Mouse (Mus musculus) frontal cortex, postnatal 10 days (tissue): Measurements from ENCODE around the gene Rcan2.

Source experiments
- DNase-seq, 2 experiments: peaks; one replicate each; pipeline ENCODE4 v3.0.0; 2022; ENCODE audit warnings: low spot score in 2 of 2, mixed read lengths in 1 of 2

Rcan2 gene

DNA sequence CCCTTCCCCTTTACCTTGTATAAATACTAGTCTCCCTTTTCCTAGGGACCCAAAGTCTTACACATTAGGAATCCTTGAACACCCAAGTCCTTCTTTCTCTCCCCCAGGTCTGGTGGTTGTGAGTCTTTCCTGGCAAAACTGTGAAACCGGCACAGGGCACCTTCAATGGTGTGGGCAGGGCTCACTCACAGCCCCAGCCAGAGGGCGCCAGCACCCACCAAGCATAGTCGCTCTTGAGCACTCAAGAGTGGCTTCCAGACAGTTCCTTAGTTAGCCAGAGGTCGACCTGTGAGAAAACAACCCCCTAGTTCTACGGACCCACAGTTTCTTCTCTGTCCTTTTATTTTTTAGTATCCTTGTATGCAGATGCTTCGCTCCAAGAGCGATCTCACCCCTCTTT, at the start of gene Rcan2:
Gene Rcan2, plus strand, starts transcription at position 275 of the 400 bp plus-strand sequence.
- peak; percentile 22 to 54 for DNase-seq

DNA sequence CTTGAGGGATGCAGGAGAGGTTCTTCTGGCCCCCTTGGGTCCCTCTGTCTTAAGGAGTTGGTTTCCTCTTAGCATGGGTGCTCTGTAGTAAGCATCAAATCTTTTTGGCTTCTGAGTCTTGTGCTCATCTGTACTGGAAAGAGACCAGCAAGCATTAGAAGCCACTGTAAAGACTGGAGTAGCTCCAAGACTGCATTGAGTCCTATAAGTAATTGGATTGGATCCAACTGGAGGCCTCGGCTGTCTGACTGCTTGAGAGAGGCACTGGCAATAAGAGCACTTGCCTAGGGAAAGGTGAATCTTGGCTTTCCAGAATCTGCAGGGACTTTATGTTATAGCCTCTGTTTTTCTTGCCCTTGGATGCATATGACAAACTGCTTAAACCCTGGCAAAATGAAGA, 48.3 kb upstream of the Rcan2 start:
- no peak for DNase-seq

DNA sequence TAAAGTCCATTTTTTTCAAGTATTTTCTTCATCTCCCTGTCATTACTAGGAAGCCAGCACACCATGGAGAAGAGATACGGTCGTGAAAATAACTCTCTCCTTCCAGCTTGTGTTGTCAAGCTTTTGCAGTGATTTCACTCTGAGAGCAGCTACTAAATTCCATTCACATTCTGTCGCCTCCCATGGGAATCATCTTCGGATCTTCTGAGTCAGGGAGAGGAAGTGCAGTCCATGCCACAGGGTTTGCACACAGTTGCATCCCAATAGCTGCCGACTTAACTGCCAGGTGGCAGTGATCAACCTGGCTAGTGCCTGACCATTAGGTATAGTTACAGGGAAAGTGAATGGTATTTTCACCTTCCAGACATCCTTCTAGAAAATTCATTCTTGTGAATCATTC, 46.5 kb upstream of the Rcan2 start:
- DNase-seq = no peak

DNA sequence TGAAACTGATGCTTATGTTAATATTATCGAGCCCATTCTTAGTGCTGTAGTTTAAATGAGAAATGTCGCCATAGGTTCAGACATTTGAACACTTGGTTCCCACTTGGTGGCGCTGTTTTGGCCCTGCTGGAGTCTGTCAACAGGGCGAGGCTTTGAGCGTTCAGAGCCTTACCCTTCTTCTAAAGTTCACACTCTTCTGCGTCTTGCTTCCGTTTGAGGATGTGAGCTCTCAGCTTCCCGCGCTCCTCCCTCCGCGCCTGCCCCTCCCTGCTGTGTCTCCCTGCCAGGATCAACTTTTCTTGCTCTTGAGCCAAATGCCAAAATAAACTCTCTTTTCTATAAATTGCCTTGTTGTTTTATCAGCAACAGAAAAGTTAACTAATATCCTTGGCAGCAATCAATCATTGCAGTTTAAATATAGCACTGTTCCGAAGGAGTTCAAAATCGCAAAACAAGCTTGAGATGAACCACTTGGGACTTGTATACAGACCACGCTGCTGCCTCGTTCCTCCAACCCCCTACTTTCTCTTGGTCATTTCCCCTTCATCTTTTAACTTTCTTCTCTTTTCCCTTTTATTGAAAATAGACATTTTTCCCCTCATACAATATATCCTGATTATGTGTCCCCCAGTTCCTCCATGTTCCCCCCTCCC, 42.4 kb upstream of the Rcan2 start:
- DNase-seq = no peak

DNA sequence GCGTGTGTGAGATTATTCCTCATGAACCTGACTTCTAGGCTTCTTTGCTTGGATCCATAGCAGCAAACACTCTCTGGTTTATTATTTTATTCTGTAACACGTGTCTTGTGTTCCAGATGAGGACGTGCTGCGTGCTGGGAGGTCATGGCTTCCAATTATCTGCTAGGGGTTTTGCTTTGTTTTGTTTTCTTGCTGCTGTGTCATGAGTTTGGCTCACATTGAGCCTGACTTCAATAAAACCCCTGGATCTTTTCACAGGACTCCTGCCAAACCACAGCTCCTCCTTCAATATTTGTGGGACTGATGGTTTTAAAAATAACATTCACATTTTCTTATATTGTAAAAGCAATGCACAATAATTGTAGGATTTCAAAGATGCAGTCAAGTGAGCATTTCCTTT, 16.6 kb upstream of the Rcan2 start:
- no peak for DNase-seq

DNA sequence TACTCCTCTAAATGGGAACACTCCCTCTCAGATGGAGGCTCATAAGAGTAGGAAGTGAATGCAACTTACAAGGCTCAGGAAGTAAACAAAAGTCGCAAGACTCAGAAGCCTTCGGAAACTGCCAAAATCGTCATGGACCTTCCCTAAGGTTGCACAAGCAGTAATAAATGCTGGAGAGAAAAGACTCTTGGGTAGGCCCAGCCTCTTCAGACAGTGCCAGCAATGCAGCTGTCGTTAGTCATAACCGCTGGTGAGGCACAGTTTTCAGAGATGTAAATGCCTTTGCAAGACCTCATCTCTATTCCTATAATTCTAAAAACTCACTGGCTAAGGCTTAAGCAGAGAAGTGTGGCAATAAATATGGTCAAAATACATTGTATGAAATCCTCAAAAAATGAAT, 12.9 kb upstream of the Rcan2 start:
- DNase-seq = no peak

DNA sequence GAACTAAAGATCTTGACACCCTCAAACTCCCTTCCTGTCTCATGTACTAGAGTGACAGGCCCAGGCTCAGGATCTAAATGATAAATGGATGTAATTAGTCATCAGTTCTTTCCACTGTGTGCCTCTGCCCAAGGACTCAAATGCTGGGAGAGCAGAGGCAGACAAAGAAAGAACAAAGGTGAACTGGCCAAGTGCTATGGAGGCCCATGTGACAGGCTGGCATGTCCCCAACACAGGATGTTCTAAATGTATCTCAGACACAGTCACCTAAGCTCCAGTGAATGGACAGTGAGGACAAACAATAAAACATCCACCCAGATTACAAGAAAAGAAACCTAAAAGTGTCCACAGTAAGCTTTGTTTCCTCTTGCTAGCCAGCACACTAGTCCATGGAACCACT, 11.8 kb upstream of the Rcan2 start:
- no peak for DNase-seq

DNA sequence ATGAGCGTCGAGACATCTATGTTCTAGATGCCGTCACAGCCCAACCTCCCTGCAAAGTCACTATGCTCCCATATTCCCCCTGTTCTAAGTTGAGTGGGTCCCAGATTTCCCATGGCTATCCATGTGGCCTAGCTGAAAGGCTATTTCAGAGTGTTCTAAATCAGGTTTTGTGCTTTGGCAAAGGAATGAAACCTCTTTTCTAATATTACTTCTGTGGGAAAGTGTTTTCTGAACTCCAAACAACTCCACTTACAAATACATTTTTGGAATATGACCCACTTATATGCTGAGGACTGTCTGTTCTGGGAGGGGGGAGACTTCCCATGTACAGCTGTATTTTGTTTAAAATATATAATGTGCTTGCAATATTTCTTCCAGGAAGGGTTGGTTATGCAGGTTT, 9.4 kb upstream of the Rcan2 start:
- no peak for DNase-seq

DNA sequence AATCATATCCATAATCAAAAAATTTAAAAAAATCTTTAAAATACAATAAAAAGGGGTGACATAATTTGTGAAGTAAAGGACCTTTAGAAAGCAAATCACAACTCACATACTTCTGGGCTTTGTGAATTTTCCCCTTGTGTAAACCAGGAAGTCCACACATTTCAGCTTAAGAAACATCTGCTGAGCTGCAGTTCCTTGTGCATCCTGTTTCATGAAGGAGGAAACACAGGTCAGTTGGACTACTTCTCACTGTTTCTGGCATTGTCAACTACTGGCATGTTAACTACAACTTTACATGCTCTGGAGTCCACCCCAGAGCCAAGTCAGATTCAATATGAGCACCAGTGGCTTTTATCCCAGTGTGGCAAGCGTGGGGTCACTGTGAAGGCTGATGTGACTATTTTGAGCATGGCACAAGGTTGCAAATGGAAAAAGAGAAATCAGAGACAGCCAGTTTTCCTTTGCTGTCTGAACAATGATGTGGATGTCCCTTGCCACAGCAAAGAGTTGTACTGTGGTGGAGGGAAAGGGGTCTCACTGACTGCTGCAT, 6.3 kb upstream of the Rcan2 start:
- DNase-seq = no peak

DNA sequence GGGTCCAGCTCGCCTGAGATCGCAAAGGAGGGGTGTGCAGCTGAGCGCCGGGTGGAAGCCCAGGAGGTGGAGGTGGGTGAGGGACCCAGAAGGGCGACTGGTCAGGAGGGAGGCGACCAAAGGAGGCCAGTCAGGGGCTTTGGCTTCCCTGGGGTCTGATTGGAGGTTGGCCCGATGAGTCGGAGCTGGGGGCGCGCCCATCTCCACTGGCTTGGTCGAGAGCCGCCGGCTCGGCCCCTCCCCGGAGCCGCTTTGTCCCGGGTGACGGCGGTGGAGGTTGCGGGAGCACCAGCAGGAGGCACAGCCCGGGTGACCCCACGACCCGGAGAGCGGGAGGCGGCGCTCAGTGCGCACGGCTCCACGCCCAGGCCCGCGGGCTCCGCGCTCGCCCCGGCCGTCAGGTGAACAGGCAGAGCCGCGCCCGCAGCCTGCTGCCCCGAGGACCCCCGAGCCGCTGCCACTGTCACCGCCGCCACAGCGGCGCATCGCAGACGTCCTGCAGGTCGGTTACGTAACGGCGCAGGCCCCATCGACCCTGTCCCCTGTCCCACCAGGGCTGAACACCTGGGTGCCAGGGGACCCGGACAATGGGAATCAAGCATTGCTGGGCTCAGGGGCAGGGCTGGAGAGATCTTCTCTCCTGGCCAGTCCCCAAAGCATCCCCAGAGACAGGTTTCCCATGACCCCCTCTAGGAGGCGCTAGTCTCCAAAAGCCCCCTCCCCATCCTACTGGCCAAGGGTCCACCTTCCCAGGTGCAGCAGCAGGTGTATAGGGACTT, 633 bp downstream of the Rcan2 start:
- peak; percentile 28 to 58 for DNase-seq

DNA sequence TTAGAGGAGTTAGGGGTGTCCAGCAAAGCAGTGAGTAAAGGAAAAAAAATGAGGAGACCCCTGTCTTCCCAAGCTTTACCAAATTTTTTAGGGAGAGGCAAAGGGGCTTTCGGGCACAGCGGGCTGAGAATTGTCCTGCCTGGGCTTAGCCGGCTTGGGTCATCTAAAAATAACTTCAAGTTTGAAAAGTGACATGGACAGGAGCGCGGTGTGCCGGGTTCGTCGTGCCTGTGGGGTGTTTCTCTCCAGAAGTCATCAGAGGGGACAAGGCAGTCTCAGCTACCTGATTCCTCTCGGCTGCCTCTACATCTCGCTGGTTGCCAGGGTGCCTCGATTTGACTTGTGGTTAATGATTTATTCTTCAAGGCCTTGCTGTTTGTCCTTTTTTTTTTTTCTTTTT, 1.3 kb downstream of the Rcan2 start:
- DNase-seq = no peak

DNA sequence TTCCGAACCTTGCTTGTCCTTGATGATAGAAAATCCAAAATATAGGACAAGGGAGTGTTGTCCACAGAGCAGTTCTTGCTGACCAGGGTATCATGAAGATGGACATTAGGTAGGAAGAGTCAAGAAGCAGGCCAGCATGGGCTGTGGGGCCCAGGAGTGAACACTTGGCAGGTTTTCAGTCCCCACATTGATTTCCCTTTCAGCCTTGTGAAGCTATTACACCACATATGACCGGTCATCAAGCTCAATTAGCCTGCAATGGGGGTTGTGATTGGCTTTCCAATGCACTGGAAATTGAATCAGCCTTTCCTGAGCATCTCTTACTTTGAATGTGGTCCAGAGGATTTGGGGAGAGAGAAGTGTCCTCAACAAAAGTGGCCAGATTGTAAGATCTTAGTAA, 2.0 kb downstream of the Rcan2 start:
- no peak for DNase-seq

DNA sequence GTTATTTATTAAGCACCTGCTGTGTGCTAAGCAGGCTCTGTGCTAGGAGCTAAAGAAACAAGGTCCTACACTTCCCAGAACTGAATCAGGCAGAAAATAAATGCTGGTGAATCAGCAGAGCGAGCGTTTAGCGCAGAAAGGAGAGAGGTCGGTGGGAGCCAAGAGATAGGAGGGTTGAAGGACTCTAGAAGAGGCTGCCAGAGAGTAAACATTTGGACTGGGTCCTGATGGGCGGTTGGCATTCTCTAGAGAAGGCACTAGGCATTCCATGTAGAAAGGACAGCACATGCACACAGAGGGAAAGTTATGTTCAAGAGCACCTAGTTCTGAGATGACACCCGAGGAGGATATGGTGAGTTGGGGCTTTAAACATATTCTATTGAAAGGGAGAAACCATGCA, 2.6 kb downstream of the Rcan2 start:
- no peak for DNase-seq

DNA sequence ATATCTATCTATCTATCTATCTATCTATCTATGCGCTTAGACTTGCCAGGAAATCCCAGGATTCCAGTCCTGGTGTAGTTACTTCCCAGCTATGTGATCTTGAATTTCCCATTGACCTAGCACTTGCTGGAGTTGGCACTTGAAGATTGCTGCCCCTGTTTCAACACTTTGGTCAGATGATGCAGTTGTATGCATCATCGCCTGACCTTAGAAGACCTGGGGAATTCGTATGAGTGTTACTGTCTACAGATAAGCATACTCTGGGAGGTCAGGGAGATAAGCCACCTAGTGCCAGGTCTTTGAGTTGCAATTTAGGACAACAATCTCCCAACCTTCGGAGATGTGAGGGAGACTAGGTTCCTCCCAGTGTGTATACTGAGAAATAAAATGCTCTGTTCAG, 5.7 kb downstream of the Rcan2 start:
- DNase-seq = no peak

DNA sequence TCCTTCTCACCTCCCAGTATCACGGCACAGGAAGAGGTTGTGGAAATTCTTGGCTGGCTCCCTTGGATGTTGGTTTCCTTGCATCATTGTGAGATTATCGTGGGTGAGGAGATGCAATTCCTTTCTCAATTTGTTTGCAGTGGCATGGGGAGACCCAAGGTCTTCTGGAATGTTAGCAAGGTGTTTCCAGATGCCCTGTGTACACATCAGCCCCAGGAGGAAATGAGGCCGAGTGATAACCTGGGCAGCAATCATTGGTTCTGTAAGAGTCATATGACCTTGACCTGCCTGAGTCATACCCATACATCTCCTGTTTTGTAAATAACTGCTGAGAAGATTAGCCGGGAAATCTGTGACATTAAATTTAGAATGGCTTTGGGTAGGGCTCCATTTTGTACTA, 10.3 kb downstream of the Rcan2 start:
- DNase-seq = no peak

DNA sequence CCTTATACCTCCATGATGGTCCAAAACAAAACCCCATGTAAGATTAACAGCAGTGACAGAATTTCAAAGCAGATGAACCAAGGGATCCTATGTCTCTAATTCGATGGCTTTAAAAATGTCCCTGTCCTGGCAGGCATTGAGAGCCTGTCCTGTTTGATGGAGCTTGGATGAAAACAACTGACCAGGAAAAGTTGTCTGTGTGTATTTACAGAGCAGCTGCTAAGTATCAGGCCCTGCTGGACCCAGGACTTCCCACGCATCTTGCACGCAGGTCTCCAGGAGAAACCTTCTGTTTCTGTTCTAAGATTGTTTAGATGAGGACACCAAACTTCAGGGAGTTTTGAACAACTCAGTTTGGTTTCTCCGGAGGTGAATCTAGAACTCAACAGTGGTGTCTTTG, 14.2 kb downstream of the Rcan2 start:
- no peak for DNase-seq

DNA sequence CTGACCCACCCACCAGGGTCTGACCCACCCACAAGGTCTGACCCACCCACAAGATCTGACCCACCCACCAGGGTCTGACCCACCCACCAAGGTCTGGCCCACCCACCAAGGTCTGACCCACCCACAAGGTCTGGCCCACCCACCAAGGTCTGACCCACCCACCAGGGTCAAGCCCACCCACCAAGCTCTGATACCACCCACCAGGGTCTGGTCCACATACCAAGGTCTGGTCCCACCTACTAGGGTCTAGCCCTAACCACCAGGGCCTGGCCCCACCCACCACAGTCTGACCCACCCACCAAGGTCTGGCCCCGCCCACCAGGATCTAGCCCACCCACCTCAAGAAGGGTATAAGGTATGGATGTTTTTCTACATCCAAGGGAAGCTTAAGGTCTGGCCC, 15.3 kb downstream of the Rcan2 start:
- DNase-seq = no peak

DNA sequence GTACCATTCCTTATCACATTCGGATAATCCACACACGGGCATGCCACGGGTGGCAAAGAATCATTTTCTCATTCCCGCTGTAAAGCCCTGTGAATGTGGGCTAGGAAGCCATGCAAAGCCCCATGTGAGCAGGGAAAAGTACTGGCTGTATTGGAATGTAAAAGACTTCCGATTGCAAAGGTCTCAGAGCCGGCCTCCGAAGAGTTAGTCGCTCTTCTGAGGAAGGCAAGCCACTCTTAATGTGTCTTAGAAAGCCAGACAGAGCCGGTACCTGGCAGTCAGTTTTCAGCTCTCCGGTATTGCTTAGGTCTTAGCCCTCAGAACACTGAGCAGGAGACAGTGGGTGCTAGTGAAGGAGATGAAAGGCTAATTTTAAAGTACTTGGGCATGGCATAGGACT, 16.0 kb downstream of the Rcan2 start:
- no peak for DNase-seq

DNA sequence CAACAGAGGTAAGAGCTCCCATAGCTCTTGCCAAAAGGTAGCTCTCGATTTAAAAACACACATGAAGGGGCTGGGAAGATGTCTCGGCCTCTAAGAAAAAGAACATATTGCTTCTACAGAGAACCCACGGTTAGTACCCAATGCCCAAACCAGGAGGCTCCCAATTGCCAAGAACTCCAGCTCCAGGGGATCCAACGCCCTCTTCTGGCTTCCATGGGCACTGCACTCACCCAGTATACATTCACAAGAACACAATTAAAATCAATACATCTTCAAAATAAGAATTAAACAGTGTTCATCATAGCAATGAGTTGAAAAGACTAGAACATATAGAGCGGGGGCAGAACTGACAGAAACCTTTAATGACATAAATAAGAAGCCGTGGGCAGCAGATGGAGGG, 17.2 kb downstream of the Rcan2 start:
- DNase-seq = no peak

DNA sequence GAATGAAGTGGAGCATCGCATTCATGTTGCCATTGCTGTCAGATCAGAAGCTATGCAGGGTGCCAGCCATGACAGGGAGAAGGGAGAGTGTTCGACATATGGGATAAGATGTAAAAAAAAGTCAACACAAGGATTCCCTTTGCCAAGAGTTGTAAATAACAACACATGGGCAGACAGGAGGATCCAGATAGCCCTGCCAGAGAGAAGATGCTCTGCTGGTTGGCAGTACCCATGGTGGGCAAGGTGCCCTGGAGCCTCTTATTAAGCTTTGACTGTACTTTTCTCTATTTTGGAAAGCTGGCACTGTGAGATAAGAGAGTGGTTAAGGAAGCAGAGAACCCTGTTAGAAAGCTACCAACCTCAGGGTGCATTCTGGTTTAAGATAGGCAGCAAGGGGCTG, 19.8 kb downstream of the Rcan2 start:
- no peak for DNase-seq

DNA sequence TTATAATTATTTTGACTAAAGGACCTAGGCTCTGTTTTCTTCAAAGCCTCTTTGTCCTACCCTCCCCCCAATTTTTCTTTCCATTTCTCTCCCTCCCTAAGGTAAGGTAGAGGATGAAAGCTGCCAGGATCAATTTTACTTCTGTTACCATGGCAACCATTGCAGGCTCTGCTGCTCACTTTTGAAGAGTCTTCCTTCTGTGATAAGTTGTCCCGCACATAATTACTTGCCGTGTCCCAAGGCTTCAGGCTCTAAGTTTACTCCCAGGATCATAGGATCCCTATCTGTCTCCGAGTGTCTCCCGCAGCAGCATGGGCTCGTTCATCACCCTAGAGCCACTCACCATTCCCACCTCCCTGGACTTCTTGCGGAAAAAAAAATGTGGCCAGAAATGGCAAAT, 21.1 kb downstream of the Rcan2 start:
- DNase-seq = no peak

DNA sequence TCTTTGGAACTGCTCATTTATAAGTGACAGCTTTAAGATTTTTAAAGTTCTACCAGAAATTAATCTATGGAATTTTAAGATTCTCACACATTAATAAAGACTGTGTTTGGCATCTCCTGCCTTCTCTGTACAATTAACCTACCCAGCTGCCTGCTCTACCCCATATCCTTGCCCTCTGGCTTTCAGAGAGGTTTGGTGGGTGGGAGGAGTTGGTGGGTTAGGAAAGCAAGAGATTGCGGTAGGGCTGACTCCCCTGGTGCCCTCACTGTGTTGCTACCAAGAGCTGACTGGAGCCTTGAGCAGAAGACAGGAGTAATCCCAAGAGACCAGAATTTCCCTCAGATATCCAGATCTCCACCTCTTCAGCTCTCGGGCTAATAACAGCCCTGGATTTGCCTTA, 21.5 kb downstream of the Rcan2 start:
- DNase-seq = no peak

DNA sequence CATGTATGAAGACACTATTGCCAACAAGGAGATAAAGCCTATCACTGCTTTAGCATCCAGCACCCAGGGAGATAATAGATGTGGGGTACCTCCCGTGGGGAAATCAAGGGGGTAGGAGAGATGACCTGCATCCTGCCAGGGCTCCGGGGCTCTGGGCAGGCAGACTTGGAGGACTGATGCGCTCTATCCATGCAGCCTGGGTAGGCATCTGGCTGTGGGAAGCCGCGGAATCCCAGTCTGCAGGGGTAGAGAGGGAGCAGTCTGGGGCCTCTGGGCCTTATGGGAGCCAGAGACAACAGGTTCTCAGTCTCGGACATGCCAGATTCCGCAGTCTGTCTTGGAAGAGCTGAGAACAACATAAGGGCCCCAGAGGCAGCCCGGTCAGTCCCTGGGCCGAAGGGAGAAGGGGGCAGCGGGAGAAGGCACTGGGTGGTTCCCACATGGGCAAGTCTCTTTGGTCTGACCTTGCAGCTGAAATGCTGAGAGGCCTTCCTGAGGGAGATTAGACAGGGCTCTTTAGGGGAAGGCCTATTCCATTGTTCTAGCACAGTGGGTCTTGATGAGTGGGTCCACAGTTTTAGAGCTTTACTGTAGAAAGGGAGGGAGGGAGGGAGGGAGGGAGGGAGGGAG, 23.7 kb downstream of the Rcan2 start:
- no peak for DNase-seq
